Mouse (Mus musculus) right cerebral cortex, adult 18-20 months (tissue): ENCODE measurements around the gene Txndc11.

Experiments
- DNase-seq: peaks from one replicate; pipeline ENCODE4 v3.0.0; 2022; ENCODE audit warnings: mixed read lengths

Txndc11 gene

GRCm38 (mm10) chr16:11062794-11063721 is 71.4 kb downstream of the Txndc11 start:
- DNase-seq = peak; percentile 58

GRCm38 (mm10) chr16:11060645-11061044 is 73.8 kb downstream of the Txndc11 start, which contains the start of gene Snn:
Gene Snn (plus strand): TSS chr16:11060945.
- DNase-seq = no peak

GRCm38 (mm10) chr16:11055916-11056315 is 78.5 kb downstream of the Txndc11 start:
- DNase-seq = no peak

DNA sequence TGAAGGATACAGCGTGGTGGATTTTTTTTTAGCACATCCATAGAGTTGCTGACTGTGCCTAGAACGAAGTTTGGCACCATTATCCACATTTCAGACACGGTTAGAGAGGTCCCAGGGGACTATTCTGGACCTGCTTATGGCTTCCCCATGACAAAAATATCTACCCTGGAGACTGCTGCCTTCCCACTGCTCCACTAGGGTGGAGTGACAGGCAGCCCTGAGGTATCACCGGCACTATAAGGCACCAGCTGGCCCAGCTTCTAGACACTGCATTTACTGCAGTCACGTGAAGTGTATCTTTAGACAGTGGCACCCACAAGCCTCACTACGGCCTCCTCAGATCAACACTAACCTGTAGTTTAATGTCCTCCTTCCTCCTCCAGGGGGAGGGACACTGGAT is 79.6 kb downstream of the Txndc11 start:
- DNase-seq = no peak

DNA sequence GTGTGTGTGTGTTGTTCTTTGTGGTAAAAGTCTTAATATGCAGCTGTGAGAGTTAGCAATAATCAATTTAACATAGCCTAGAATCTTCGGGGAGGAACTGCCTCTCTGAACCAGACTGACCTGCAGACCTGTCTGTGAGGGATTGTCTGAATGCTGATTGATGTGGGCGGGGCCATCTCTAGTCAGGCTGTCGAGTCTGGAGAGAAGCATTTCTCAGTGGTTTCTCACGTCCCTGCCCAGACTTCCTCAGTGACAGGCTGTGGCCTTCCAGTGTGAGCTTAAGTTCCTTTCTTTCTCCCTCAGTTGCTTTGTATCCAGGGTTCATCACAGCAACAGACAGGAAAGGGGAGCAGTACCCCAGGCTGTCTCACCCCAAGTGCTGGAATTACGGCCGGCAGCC is 80.0 kb downstream of the Txndc11 start:
- DNase-seq = no peak

DNA sequence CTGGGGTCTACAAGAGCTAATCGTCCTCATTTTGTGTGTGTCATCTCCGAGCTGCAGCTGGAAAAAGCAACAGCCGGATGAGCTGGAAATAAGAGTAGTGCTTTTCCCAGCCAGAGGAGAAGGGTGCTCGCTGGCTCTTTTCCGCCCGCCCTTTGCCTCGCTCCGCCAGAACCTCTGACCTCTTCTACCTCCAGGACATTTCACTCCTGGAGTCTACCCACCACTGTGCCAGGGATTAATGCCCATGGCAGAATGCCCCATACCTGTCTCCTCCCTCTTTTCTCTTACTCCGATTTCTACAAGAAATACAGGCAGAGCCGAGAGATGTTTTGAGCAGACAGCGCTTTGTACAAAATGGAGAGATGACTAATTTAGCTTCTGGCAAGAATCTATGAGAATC is 83.3 kb downstream of the Txndc11 start:
- DNase-seq = no peak

DNA sequence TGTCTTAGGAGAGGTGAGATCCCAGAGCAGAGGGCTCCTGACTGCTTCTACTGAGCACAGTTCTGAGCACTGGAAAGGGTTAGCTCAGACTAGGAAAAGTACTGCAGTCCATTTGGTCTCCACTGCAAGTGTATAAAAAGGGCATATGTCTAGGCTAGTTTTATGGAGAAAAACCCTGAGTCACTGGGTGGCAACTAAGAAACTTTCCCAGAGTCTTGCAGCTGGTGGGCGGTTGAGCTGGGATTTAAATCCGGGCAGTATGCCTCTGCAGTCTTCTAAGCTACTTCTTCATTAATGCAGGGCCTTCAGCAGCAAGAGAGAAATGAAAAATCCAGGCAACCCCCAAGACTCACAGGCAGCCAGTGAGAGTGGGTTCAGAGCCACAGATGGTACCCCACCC is 84.2 kb downstream of the Txndc11 start:
- peak; percentile 68 for DNase-seq

GRCm38 (mm10) chr16:11047130-11047529 is 87.3 kb downstream of the Txndc11 start:
- no peak for DNase-seq

- DNase-seq = no peak
Measured at GRCm38 (mm10) chr16:11046437-11046836, 88.0 kb downstream of the Txndc11 start.

DNA sequence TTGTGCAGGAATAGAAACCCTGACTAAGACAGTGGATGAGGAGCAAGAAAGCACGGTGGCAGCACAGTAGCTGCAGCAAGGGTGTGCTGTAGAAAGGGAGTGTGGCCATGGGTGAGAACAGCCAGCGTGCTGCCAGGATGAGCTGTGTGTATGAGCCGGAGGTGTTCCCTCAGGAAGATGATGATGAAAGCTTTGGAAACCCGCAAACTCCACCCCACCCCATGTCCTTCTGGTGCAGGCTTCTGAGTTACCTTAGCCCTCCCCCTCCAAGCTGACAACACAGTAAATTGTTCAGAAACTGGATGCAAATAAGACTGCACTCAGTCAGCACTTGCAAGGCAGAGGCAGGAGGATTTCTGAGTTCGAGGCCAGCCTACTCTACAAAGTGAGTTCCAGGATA is 91.2 kb downstream of the Txndc11 start:
- DNase-seq = no peak

DNA sequence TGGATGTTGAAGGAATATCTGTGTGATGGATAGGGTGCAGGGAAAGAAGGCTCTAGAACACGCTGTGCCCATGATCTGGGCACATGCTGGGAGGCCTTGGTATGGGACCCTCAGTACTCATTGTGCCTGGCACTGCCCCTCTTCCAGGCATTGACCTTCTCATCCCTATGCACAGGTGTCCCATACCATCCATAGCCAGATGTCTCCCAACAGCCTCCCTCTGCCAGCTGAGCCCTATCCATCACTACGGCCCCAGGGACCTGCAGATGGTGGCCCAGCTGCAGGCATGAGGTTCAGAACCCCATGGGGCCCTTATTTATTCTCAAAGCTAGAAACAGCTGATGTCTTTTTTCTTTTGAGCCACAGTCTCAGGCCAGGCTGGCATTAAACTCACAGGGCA is 93.8 kb downstream of the Txndc11 start:
- DNase-seq = no peak

DNA sequence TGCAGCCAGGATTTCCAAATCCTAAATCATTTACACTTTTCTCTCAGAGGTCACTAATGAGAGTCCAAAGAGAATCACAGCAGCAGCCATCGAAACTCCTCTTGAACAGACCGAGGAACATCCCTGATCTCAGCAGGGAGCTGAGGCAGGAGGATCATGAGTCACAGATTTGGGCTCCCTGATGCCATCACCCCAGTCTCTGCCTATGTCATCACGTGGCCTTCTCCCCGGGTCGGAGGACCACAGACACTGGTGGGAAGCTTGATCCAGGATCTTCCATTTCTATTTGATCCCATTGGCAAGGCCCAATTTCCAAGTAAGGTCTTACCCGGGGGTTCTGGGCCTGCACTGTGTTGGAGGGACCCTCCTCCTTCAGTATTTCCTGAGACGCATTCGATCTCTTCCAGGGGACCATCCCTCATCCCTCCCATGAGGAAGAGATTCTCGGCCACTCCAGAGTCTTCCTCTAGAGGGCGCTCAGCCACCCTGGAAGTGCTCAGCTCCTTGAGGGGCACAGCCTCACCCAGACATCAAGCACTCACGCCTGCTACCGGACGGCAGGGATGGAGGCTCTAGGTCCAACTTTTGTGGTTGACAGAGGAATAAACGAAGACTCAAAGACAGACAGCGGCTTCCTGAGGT is 98.5 kb downstream of the Txndc11 start:
- DNase-seq = peak; percentile 62

DNA sequence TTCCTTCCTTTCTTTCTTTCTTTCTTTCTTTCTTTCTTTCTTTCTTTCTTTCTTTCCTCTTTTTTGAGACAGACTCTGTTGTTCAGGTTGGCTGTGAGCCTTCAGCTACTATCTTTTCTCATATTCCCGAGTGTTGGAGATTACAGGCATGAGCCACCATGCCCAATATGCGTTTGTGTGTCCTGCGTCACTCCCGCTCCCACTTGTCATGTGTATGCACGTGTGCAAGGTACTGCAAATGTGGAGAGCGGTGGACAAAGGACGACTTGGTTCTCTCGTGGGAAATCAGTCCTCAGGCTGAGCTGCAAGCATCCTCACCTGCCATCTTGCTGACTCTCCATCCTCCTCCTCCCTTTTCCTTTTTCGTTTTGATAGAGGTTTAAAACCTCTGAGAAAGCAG is 99.2 kb downstream of the Txndc11 start:
- DNase-seq = no peak

DNA sequence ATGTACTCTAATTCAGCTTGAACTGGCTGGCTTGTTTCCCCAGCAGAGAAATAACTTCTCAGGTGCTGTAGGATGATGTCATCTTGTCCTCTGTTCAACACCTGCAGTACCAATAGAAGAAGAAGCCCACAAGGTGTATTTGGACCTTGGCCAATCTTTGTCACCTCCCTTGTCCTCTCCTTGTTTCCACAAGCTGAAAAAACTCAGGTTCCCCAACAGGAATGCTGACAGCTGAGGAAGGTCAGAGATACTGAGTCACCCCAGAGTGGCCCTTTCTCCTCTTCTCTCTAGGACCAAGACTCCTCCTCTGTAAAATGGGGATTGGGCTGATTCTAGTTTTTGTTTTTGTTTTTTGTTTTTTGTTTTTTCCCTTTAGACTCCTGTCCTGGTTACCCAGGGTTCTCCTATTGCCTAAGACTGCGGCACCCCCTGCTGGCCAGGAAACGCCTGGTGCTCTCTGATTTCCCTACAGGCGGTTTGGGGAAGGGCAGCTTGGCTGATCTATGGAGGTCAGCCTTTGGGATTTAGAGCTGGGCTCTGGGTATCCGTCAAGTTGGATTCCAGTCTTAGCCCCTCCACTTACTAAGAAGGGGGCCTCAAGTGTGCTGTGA is 100.2 kb downstream of the Txndc11 start:
- peak; percentile 81 for DNase-seq

- no peak for DNase-seq
Measured at GRCm38 (mm10) chr16:11031320-11031719, 103.1 kb downstream of the Txndc11 start.

GRCm38 (mm10) chr16:11030844-11031243 is 103.6 kb downstream of the Txndc11 start:
- no peak for DNase-seq

- no peak for DNase-seq
Measured at GRCm38 (mm10) chr16:11028206-11028605, 106.2 kb downstream of the Txndc11 start.
